Mouse (Mus musculus) C2C12 (cell line): ENCODE data around the gene Psip1.

Source experiments
- CTCF ChIP-seq: IDR thresholded peaks from one replicate; pipeline ENCODE4 v1.5.1; 2011; ENCODE audit not compliant: control insufficient read depth, insufficient read depth, insufficient read length
- MAX ChIP-seq: IDR thresholded peaks from one replicate; pipeline ENCODE4 v1.6.1; 2011; ENCODE audit warnings: mild to moderate bottlenecking, control low read depth
- USF1 ChIP-seq: IDR thresholded peaks from one replicate; pipeline ENCODE4 v1.6.1; 2011; ENCODE audit warnings: low read depth, mild to moderate bottlenecking, control low read depth, moderate library complexity

- TF ChIP-seq CTCF (no peak), USF1 (no peak), MAX (no peak)
Observed at GRCm38 (mm10) chr4:83526270-83526987, 40.2 kb upstream of the Psip1 start.
